Mouse (Mus musculus): ENCODE measurements around the gene P2rx4.

The P2rx4 gene

GRCm38 (mm10) chr5:122763271-122764031, 56.1 kb downstream of the P2rx4 start:
- DNase-seq, result no peak

- no peak for DNase-seq
Measured at GRCm38 (mm10) chr5:122764032-122764464, 56.7 kb downstream of the P2rx4 start.

GRCm38 (mm10) chr5:122767283-122767682, 59.9 kb downstream of the P2rx4 start:
- DNase-seq, result no peak

GRCm38 (mm10) chr5:122769101-122769568, 61.8 kb downstream of the P2rx4 start:
- no peak for DNase-seq

GRCm38 (mm10) chr5:122770304-122770703, 63.0 kb downstream of the P2rx4 start:
- DNase-seq, result no peak

- DNase-seq, result no peak
Measured at GRCm38 (mm10) chr5:122770806-122771261, 63.5 kb downstream of the P2rx4 start.

- no peak for DNase-seq
Measured at GRCm38 (mm10) chr5:122771428-122771827, 64.1 kb downstream of the P2rx4 start.

- DNase-seq, result no peak
Measured at GRCm38 (mm10) chr5:122773756-122774155, 66.4 kb downstream of the P2rx4 start.

- DNase-seq, result no peak
Measured at GRCm38 (mm10) chr5:122774743-122775611, 67.6 kb downstream of the P2rx4 start.

GRCm38 (mm10) chr5:122775646-122776286, 68.4 kb downstream of the P2rx4 start:
- no peak for DNase-seq

- DNase-seq, result no peak
Measured at GRCm38 (mm10) chr5:122777322-122777721, 70.0 kb downstream of the P2rx4 start.

GRCm38 (mm10) chr5:122778231-122779226, 71.2 kb downstream of the P2rx4 start:
- peak; percentile 60 for DNase-seq

All from embryo, embryonic 11 days (tissue).